Mouse (Mus musculus) hindbrain, embryonic 16.5 days (tissue): ENCODE measurements around the gene D430019H16Rik. TPM values are rescaled to one million over a fixed set of nuclear protein-coding genes. Genes with fewer than 3 reads are reported as not detected.

Experiments used
- ATAC-seq: fragments of 200-750 bp; cut with Nextera tagmentation; 2 replicates; pipeline ENCODE4 v1.8.0; 2017; ENCODE audit warnings: moderate TSS enrichment, moderate library complexity
- H3K27ac ChIP-seq: fragments of 300-500 bp; sonication (generic); 2 replicates; pipeline ENCODE4 v1.5.1; 2014; ENCODE audit warnings: low read depth, mild to moderate bottlenecking, control low read depth, low read length, moderate library complexity
- H3K27me3 ChIP-seq: fragments of 300-500 bp; sonication (generic); replicated peaks from 2 replicates; pipeline ENCODE4 v1.6.1; 2014; ENCODE audit warnings: low read length; ENCODE audit not compliant: control insufficient read depth, insufficient read depth
- H3K36me3 ChIP-seq: fragments of 300-500 bp; sonication (generic); 2 replicates; pipeline ENCODE4 v1.6.1; 2014; ENCODE audit warnings: mild to moderate bottlenecking, low read length, moderate library complexity, mixed read lengths; ENCODE audit not compliant: control insufficient read depth, insufficient read depth
- H3K4me1 ChIP-seq: fragments of 300-500 bp; sonication (generic); 2 replicates; pipeline ENCODE4 v1.6.1; 2014; ENCODE audit warnings: low read depth, low read length; ENCODE audit not compliant: control insufficient read depth, insufficient read depth
- H3K4me2 ChIP-seq: fragments of 300-500 bp; sonication (generic); 2 replicates; pipeline ENCODE4 v1.6.1; 2014; ENCODE audit warnings: mild to moderate bottlenecking, low read length, control low read depth, moderate library complexity
- H3K4me3 ChIP-seq: fragments of 300-500 bp; sonication (generic); 2 replicates; pipeline ENCODE4 v1.5.1; 2014; ENCODE audit warnings: mild to moderate bottlenecking, low read length, control low read depth, moderate library complexity
- H3K9ac ChIP-seq: fragments of 300-500 bp; sonication (generic); 2 replicates; pipeline ENCODE4 v1.6.1; 2014; ENCODE audit warnings: low read depth, mild to moderate bottlenecking, control low read depth, low read length, moderate library complexity
- H3K9me3 ChIP-seq: fragments of 300-500 bp; sonication (generic); 2 replicates; pipeline ENCODE4 v1.6.1; 2014; ENCODE audit warnings: mild to moderate bottlenecking, low read length, moderate library complexity; ENCODE audit not compliant: control insufficient read depth
- WGBS: fragments of 180-500 bp; shearing (Covaris S2); extraction: QIAGEN DNeasy Blood & Tissue Kit; methylation state at CpG from one replicate; pipeline ENCODE4 v1.1.7; 2014; 5-methylcytosine and 5-hydroxymethylcytosine counted together
- polyA plus RNA-seq: library from polyadenylated mRNA; unstranded; fragments of >200 nt; fragmentation: Nextera tagmentation; extraction: Ambion mirVana; gene quantifications from 2 replicates; pipeline ENCODE4 v1.2.1, GENCODE M21; 2015

D430019H16Rik gene
- polyA plus RNA-seq, 1 experiment from 2014 or later: 10.8 TPM

DNA sequence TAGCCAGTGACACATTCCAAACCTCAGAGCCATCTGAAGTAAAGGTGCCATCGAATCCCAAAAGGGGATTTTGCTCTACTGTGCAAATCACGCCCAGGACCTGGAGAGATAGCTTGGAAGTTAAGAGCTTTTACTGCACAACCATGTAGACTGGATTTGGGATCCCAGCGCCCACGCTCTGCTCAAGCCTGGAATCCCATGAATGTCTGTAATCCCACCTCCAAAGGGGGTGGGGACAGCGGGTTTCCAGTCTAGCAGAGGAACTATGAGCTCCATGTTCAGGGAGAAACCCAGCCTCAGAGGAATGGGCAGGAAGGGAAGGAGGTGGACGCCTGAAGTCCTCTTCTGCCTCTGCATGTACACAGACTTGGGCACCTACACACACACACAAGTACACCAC, 13.7 kb upstream of the D430019H16Rik start:
- H3K4me1 ChIP-seq: no peaks in the 10 kb centered on the region
- no peak overlapping the region for H3K27ac ChIP-seq
- no peak overlapping the region for H3K4me3 ChIP-seq
- 85% methylated on average over 6 of the region's 6 CpGs for WGBS
- H3K27me3 ChIP-seq: no peaks in the 10 kb centered on the region
- H3K9ac ChIP-seq: no peak overlapping the region
- no peak for ATAC-seq
- H3K9me3 ChIP-seq: no peaks in the 10 kb centered on the region
- no peak overlapping the region for H3K4me2 ChIP-seq
- H3K36me3 ChIP-seq: no peaks in the 10 kb centered on the region

GRCm38 (mm10) chr12:105443569-105443968, 10.1 kb upstream of the D430019H16Rik start:
- WGBS: 57% methylated on average over 5 of the region's 5 CpGs
- Histone ChIP-seq H3K36me3 (no peaks in the 10 kb centered on the region), H3K4me1 (no peaks in the 10 kb centered on the region), H3K27ac (no peak overlapping the region), H3K9me3 (no peaks in the 10 kb centered on the region), H3K4me2 (no peak overlapping the region), H3K27me3 (no peaks in the 10 kb centered on the region), H3K9ac (no peak overlapping the region), H3K4me3 (no peak overlapping the region)
- no peak for ATAC-seq

GRCm38 (mm10) chr12:105445767-105446166, 7.9 kb upstream of the D430019H16Rik start:
- Histone ChIP-seq H3K4me3 (no peak overlapping the region), H3K36me3 (no peaks in the 10 kb centered on the region), H3K9me3 (no peaks in the 10 kb centered on the region), H3K27ac (no peak overlapping the region), H3K9ac (no peak overlapping the region), H3K4me1 (no peaks in the 10 kb centered on the region), H3K4me2 (no peak overlapping the region), H3K27me3 (no peaks in the 10 kb centered on the region)
- 90% methylated on average over 6 of the region's 6 CpGs for WGBS
- no peak for ATAC-seq

- H3K4me3 ChIP-seq: no peak overlapping the region
- WGBS: 77% methylated on average over 4 of the region's 4 CpGs
- no peak overlapping the region for H3K4me2 ChIP-seq
- H3K27me3 ChIP-seq: no peaks in the 10 kb centered on the region
- H3K36me3 ChIP-seq: no peaks in the 10 kb centered on the region
- H3K9me3 ChIP-seq: no peaks in the 10 kb centered on the region
- no peak overlapping the region for H3K27ac ChIP-seq
- H3K9ac ChIP-seq: no peak overlapping the region
- peaks cover 7% of the 10 kb centered on the region for H3K4me1 ChIP-seq
- no peak for ATAC-seq
Observed at GRCm38 (mm10) chr12:105449239-105449638, 4.4 kb upstream of the D430019H16Rik start.

DNA sequence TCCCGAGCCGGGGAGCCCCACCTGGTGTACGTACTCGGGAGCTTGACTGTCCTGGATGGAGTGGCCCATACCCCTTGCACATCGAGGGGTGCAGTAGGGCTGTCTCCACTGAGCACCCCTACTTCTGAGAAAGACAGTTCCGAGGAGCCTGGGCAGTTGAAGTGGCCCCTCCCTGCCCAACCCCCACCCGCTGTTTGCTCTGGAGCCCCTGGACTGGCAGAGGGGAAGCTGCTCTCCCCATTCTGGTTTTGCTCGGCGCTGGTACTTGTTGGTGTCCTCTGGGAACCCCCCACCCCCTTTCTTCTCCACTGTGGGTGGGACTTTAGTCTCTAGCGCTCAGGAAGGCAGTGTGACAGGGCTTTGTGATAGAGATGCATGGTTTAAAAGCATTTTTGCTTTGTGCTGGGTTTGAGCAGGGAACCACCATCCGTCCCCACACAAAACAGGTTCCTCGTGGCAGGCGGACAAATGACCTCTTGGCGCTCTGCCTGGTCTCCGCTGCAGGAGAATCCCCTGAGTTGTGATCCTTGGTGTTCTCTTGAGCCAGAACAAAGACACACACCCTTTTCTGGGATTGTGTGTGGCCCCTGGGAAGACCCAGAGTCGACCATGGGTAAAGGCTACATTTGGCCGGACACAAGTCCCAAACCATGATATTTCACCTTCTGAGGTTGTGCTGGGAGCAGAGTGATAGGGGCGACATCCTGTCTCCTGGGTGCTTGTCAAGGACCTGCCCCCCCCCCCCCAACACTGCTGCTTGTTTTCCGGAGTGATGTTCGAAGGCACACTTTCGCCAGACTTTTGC, 804 bp downstream of the D430019H16Rik start:
- peak overlapping the region; percentile 87 for H3K9ac ChIP-seq
- no peaks in the 10 kb centered on the region for H3K27me3 ChIP-seq
- no peaks in the 10 kb centered on the region for H3K36me3 ChIP-seq
- peaks cover 40% of the 10 kb centered on the region for H3K4me1 ChIP-seq
- ATAC-seq: peak; percentile 59
- peak overlapping the region; percentile 67 for H3K4me2 ChIP-seq
- peak overlapping the region; percentile 84 for H3K27ac ChIP-seq
- H3K9me3 ChIP-seq: no peaks in the 10 kb centered on the region
- WGBS: 2% methylated on average over 21 of the region's 21 CpGs
- H3K4me3 ChIP-seq: peak overlapping the region; percentile 84

DNA sequence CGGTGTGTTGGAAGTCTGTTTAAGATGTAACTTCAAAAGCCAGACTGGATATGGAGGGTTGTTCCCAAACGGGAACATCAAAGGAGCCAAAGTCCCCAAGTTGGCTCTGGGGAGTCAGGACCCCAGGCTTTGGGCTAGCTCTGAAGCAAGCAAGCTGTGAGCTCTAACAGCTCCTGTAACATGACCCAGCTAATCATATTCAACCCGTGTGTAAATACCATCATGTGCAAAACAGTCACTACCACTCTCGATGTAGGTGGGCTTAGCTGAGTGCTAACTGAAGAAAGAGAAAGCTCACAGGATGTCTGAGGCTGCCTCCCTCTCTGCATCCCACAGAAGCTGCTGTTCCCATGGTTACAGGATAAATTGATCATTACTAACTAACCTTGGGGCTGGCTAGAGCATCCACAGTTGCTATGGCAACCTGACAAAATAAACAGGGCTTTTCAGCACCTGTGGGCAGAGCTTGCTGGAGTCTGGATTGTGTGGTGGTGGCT, 1.5 kb downstream of the D430019H16Rik start:
- 0% methylated on average over 4 of the region's 4 CpGs for WGBS
- Histone ChIP-seq H3K9me3 (no peaks in the 10 kb centered on the region), H3K4me3 (peak overlapping the region; percentile 84), H3K4me2 (peak overlapping the region; percentile 67), H3K9ac (peak overlapping the region; percentile 87), H3K36me3 (no peaks in the 10 kb centered on the region), H3K4me1 (peaks cover 46% of the 10 kb centered on the region), H3K27ac (peak overlapping the region; percentile 84), H3K27me3 (no peaks in the 10 kb centered on the region)
- ATAC-seq: peak; percentile 48

- Histone ChIP-seq H3K4me2 (no peak overlapping the region), H3K27me3 (no peaks in the 10 kb centered on the region), H3K4me3 (no peak overlapping the region), H3K9me3 (no peaks in the 10 kb centered on the region), H3K4me1 (peaks cover 43% of the 10 kb centered on the region), H3K27ac (no peak overlapping the region), H3K36me3 (no peaks in the 10 kb centered on the region), H3K9ac (no peak overlapping the region)
- ATAC-seq: no peak
- 93% methylated on average over 6 of the region's 6 CpGs for WGBS
Observed at GRCm38 (mm10) chr12:105458791-105459190, 5.1 kb downstream of the D430019H16Rik start.

DNA sequence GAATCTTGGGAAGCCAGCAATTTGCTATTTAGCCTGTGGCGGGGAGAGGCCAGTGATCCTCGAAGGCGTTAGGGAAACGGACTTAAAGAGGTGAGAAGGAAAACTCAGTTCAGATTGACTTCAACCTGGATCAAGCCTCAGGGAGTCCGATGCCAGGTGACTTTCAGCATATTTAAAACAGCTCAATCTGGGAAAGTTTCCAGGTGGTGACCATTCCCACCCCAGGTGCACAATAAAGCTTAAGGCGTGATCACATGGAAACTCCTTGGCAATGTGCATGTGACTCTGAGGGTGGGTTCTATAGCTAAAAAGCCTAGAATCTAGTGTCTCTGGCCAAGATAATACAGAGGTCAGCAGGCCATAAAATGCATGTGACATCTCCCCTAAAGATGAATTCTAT, 7.4 kb downstream of the D430019H16Rik start:
- no peaks in the 10 kb centered on the region for H3K27me3 ChIP-seq
- H3K4me2 ChIP-seq: no peak overlapping the region
- no peak overlapping the region for H3K27ac ChIP-seq
- H3K9ac ChIP-seq: no peak overlapping the region
- 69% methylated on average over 6 of the region's 6 CpGs for WGBS
- H3K9me3 ChIP-seq: no peaks in the 10 kb centered on the region
- H3K4me3 ChIP-seq: no peak overlapping the region
- H3K36me3 ChIP-seq: no peaks in the 10 kb centered on the region
- ATAC-seq: no peak
- peaks cover 33% of the 10 kb centered on the region for H3K4me1 ChIP-seq

DNA sequence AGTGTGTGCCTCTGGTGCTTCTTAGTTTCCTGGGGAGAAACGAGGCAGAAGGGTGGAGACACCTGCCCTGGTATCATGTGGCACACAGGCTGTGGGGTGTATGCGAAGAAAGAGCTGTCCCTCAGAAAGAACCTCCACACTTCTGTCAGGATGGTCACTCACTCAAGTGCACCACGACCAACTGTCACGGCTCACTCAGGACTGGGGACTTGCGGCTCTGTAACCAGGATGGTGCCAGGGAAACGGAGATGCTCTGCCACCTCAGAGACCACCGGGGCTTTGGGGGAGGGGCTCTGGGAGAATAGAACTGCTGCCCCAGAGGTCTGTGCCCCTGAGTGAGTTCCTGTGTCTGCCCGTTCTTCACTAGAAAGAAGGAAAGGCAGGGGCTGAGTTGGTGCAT, 15.4 kb downstream of the D430019H16Rik start:
- H3K4me3 ChIP-seq: no peak overlapping the region
- no peak overlapping the region for H3K9ac ChIP-seq
- H3K4me1 ChIP-seq: peaks cover 27% of the 10 kb centered on the region
- no peaks in the 10 kb centered on the region for H3K27me3 ChIP-seq
- ATAC-seq: no peak
- no peaks in the 10 kb centered on the region for H3K9me3 ChIP-seq
- WGBS: 68% methylated on average over 8 of the region's 8 CpGs
- peaks cover 2% of the 10 kb centered on the region; the same call in 1 of the 2 replicates for H3K36me3 ChIP-seq
- peak overlapping the region; percentile 78; the same call in 1 of the 2 replicates for H3K27ac ChIP-seq
- H3K4me2 ChIP-seq: no peak overlapping the region
